Mouse (Mus musculus): ENCODE measurements at regions not wholly inside any gene's neighbourhood (a gene's known extent, or its start where the extent isn't known, plus 50 kb on each side); places are given as distances from the start of the nearest gene placed in this dataset.

DNA sequence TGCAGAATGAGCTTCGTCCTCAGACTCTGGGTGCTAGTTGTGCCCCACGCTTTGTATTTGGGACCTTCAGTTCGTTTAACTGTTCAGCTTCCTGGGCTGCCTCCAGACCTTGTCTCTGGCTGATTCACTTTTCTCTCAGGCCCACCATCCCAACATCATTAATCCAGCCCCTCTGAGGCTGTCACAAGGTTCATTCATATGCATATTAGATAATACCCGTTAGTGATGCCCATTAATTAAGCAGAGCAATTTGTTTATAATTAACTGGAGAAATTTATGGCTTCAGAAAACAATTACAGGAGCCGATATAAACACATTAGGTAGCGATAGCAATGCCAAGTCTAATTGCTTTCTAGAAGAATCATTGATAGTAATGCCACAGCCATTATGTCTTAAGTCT, 312.3 kb upstream of the Eif4g2 start:
- no peak for TF ChIP-seq MYOD1 (IDR thresholded peaks at IDR 0.05; ENCODE audit: control insufficient read depth in 1 of 3, insufficient read length in 2 of 3, low read depth in 2 of 3)
- TF ChIP-seq MAX (IDR thresholded peaks at IDR 0.05; ENCODE audit: low read depth), result no peak

Data from myocyte (in vitro differentiated cells).